Mouse (Mus musculus) urinary bladder, postnatal 14 days (tissue): ENCODE data around the gene Hes2.

Experiments used
- DNase-seq: peaks from one replicate; pipeline ENCODE4 v3.0.0; 2021; ENCODE audit warnings: low spot score

Hes2 gene

GRCm38 (mm10) chr4:152159285-152159678 lies 615 bp downstream of the Hes2 start:
- no peak for DNase-seq

GRCm38 (mm10) chr4:152160748-152161147 lies 2.1 kb downstream of the Hes2 start:
- DNase-seq: no peak

DNA sequence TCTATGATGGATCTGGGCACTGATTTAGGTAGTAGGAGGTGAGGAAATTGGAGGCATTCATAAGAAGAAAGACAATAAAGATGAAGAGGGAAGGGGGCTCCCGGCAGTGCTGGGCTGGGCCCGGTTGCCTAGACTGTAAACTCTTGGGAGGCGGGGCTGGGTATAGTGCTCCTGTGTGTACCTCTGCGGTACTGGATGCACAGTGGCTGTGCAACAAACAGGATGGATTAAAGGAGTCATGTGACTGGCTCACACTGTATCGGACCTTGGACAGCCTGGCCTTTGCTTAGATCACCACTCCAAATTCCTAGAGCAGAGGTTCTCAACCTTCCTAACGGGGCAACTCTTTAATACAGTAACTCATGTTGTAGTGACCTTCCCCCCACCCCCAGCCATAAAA lies 2.9 kb downstream of the Hes2 start:
- no peak for DNase-seq

DNA sequence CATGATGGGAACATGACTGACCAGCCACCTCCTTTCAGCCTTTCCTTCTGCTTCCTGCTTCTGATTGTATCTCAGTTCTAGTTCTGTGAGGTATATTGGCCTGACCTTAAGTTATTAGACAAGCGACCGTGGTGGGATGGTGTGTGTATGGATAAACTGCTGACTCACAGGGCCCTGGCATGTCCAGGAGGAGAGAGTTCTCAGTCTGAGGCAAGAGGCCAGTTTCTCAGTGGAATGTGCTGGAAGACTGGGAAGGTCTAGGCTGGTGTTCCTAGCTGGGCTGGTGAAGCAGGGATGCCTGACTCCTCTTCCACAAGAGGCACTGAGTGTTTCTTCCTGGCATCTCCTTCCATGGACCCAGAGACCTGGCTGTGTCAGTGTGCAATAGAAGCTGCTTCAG lies 4.1 kb downstream of the Hes2 start:
- DNase-seq: no peak

DNA sequence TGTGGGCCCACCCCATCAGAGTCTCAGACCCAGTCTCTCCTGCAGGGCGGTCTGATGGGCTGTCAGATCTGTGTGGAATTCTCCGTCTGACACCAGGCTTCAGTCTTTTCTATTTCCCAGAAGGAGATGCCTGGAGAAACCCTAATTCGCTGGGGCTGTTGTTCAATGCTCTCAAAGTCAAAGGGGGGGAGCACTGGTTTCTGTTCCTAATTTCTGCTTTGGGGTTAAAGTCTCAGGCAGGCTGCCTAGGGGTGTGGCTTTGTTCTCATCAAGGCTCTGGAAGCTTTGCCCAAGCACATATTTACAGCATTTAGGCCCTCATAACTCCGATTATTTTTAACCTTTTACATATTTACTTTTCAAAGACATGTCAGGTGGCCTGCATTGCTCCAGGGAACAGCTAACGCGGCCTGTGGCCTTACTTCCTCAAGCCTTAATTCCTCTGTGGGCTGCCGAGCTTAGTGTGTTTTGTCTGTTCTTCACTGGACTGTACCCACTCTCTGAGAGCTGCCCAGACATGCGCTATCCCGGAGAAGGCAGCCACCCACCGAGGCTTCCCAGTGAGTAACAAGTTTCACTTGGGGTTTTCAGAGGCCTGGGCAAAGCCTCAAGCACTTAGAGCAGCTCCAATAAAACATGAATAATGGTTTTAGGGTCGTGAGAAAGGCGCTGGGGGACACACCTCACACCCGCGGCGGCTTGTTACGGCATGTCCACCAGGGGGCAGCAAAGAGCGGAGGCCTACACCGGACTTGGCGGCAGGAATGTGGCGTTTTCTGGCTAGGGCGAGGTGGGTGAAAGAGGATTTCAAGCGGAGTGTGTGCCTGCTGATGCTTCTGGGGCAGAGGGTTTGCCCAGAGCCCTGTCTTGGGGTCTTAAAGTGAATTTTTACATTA lies 6.6 kb downstream of the Hes2 start:
- peak; percentile 86 for DNase-seq

DNA sequence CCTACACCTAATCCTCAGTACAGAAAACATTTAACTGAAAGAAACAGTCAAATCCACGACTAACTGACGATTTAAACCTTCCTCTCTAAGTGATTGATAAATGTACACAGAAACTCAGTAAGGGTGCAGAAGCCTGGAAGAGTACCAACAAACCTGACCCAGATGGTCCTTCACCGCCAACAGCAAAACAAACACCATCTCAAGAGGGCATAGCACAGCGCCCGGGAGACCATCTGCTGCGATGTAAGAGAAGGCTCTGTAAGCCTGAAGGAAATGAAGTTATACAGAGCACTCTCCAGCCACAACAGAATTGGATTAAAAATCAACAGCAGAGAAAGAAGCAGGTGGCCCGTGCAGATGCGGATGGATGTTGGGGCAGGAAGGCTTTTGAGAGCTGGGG lies 9.4 kb downstream of the Hes2 start:
- DNase-seq: no peak

DNA sequence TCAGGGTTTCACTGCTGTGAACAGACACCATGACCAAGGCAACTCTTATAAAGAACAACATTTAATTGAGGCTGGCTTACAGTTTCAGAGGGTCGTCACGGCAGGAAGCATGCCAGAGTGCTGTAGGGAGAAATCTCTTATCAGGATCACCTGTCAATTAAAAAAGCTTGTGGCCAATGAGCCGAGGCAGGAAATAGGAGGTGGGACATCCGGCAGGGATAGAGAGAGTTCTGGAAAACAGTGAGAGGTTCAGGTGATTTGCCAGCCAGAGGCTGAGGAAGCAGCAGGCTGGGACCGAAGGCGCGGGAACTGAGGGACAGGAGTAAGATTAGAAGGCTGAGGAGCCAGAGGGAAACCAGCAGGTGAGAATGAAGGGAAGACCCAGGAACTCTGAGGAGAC lies 10.4 kb downstream of the Hes2 start:
- DNase-seq: no peak

- no peak for DNase-seq
Measured at GRCm38 (mm10) chr4:152170286-152170685, 11.6 kb downstream of the Hes2 start.

GRCm38 (mm10) chr4:152171543-152171942 lies 12.9 kb downstream of the Hes2 start:
- DNase-seq: no peak

GRCm38 (mm10) chr4:152173041-152173440 lies 14.4 kb downstream of the Hes2 start:
- peak; percentile 75 for DNase-seq

DNA sequence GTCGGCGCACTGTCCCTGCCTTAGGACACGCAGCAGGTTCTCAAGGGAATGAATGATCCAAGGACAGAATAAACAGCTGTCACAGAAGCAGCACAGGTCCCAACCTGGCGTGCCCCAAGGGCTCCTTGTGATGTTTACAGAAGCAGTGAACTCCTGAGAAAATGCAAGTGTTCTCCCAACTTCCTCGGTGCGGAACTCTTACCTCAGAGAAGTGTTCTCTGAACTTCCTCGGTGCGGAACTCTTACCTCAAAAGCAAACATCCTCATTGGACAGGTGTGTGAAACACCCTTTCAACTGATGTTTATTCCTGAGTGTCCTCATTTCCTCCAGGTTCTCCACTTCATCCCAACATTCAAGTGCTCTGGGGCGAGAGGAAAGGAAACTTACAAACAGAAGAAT lies 15.3 kb downstream of the Hes2 start:
- DNase-seq: no peak

DNA sequence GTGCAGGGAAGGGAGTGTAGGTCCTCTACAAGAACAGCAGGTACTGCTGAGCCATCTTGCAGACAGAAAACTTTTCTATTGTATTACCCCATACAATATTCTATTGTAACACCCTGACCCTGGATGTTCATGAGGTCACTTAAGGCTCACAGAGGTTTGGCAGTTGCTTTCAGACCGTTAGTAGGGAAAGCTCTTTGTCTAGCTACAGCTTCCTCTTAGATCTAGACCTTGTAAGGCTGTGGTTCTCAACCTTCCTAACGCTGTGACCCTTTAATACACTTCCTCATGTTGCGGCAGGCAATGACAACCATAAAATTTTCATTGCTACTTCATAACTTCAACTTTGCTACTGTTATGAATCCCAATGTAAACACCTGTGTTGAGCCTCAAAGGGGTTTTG lies 18.0 kb downstream of the Hes2 start:
- DNase-seq: no peak

DNA sequence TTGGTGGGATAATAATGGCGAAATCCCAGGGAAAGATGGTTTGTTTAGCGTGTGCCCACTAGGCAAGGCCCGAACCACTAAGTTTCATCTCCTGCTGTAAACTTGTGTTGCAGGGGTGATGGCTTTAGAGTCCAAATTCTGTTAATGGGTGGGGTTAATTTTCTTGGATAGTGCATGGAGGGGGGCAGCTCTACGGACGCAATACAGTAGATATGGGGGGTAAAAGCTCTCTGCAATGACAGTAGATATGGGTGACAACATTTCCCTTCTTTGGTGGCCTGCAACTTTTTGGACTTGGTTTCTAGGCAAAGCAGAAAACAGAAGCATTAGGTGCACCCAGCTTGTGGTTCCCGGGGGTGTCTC lies 18.5 kb downstream of the Hes2 start:
- no peak for DNase-seq

DNA sequence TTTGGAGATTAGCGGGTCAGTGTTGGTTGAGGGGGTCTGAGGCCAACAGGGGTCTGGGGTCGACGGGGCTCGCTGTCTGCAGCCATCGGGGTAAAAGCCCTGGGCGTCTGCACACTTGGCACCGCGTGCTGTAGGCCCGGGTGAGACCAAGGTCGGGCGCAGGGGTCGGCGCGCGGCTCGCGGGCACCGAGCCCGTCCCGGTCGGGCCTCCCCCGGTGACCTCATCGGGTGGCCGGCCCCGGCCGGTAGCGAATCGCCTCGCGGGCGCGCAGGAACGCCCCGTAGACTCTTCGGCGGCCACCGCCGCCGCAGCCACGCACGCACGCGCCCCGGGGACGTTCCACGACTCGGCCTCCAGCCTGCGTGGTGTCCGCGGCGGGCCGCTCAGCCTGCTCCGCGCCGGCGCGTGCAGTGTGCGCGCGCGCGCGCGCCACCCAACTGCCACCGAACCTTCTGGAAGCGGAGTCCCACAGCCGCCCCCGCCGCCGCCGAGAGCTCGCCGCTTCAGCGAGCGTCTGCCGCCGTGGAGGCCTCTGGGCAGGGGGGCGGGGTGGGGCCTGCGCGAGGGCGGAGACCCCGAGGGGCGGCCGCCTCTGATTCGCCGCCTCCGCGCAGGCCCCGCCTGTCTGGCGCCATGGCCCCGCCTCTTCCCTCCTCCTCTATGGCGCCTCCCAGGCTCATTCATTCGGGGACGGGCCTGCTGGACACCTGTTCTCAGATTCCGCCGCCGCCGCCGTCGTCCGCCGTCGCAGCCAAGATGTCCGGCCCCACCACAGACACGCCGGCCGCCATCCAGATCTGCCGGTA lies 19.1 kb downstream of the Hes2 start, which contains the start of gene Acot7:
Acot7 (plus strand) TSS at position 598 of the 807 bp plus-strand sequence.
- DNase-seq: peak; percentile 92

DNA sequence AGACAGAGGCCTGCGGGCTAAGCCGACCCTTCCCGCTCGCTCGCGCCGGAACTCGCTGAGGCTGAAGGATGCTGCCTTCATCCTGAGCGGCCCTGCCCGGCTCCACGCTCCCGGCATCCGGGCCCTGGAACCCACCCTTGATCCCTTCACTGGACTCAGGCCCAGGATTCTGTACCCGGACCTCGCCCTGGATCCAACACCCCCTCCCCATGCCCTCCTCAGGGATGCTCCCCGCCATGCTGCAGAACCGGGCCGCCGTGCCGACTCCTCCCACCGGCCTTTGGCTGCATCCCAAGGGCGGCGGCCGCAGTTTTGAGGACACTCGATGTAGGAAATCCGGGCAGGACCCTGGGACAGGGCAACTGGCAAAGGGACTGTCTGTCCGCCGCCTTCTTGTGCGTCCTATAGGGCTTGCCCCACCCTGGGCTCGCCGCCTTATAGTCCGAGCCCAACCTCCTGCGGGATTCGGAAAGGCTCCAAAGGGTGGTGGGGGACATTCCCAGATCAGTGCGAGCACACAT lies 19.7 kb downstream of the Hes2 start:
- peak; percentile 47 for DNase-seq

DNA sequence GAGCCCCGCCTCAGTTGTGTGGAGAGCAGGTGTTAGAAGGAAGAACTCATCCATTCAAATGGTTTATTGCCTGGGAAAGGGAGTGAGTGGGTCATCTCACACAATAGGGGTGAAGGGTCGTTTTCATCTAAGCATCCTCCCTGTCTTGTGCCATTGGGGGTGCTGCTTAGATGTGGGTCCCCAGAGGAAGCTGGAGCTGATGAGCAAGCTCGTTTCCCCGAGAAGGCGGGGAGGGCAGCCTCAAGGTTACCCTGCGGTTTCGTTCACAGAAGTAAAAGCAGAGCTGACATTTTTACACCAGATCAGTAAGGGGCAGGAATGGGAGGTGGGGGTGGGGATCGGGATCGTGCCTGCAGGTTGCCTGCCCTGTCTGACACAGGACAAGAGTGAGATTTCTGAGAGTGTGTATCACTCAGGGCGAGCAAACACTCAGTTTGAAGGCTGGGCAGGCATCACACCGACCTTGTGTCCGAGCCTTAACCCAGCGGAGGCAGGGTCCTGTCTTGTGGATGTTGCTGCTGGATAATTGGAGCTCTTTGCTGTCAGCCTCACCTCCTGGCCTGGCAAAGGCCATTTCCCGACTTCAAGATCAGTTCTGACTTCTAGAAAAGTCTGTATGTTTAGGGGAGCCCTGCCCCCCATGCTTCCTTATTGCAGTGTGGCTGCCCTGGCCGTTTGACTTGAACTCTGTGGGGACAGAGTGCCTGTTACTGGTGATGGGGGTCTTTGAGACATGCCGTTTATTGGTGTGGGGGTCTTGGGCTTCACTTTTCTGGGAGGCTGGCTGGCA lies 20.4 kb downstream of the Hes2 start:
- DNase-seq: no peak

GRCm38 (mm10) chr4:152179946-152180660 lies 21.4 kb downstream of the Hes2 start:
- no peak for DNase-seq

GRCm38 (mm10) chr4:152182205-152182604 lies 23.5 kb downstream of the Hes2 start:
- no peak for DNase-seq

DNA sequence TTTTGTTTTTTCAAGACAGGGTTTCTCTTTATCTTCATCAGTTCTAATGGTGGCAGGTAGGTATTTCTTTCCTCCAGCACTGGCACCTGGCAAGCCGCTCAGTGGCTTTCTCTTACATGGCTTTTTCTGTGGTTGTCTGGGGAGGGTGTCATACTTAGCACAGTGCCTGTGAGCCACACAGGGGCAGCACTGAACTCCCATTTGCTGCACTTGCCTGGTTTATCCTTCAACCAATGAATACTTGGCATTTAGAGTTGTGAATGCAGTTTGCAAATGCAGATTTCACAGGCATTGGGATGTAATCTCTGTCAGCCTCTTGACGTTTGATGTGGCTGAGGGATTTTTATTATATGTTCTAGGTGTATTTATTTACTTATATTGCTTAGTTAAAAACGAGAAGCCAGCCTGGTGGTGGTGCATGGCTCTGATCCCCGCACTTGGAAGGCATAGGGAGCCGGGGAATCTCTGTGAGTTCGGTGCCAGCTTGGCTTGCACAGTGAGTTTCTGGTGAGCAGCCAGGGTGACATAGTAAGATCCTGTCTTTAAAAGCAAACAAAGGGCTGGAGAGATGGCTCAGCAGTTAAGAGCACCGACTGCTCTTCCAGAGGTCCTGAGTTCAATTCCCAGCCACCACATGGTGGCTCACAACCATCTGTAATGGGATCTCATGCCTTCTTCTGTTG lies 25.8 kb downstream of the Hes2 start:
- DNase-seq: no peak

GRCm38 (mm10) chr4:152185137-152185509 lies 26.5 kb downstream of the Hes2 start:
- peak; percentile 41 for DNase-seq
